Mouse (Mus musculus) MEL (cell line): Measurements from ENCODE around the gene Dock4.

Source experiments
- CTCF ChIP-seq, 3 experiments: IDR thresholded peaks in 2 of 3; conservative IDR thresholded peaks in 1 of 3; 2 replicates each; pipeline ENCODE4 v1.5.1; 2011 to 2012; ENCODE audit warnings: low read length in 3 of 3, low read depth in 2 of 3, mild to moderate bottlenecking in 2 of 3, improper control_type of control experiment in 1 of 3, inconsistent platforms in 1 of 3, mixed read lengths in 1 of 3, moderate library complexity in 1 of 3; ENCODE audit not compliant: control insufficient read depth in 1 of 3, insufficient read depth in 1 of 3, poor library complexity in 1 of 3, severe bottlenecking in 1 of 3
- GABPA ChIP-seq: IDR thresholded peaks from 2 replicates; pipeline ENCODE4 v1.6.1; 2012; ENCODE audit warnings: low read depth, mild to moderate bottlenecking, inconsistent platforms, low read length, improper control_type of control experiment, moderate library complexity
- GATA1 ChIP-seq: IDR thresholded peaks from 2 replicates; pipeline ENCODE4 v1.6.1; 2011; ENCODE audit warnings: low read depth, low read length, improper control_type of control experiment
- KAT2A ChIP-seq: conservative IDR thresholded peaks from 2 replicates; pipeline ENCODE4 v1.6.1; 2012; ENCODE audit warnings: low read depth, low read length, improper control_type of control experiment, inconsistent platforms
- MAX ChIP-seq: IDR thresholded peaks from 2 replicates; pipeline ENCODE4 v1.6.1; 2011; ENCODE audit warnings: low read length, improper control_type of control experiment
- SMC3 ChIP-seq: IDR thresholded peaks from 2 replicates; pipeline ENCODE4 v1.6.1; 2011; ENCODE audit warnings: low read depth, low read length, improper control_type of control experiment
- TBP ChIP-seq: IDR thresholded peaks from 2 replicates; pipeline ENCODE4 v1.8.0; 2011; ENCODE audit warnings: low read depth, low read length, improper control_type of control experiment
- ZNF384 ChIP-seq: IDR thresholded peaks from 2 replicates; pipeline ENCODE4 v1.6.1; 2012; ENCODE audit warnings: low read depth, mild to moderate bottlenecking, inconsistent platforms, low read length, improper control_type of control experiment

DNA sequence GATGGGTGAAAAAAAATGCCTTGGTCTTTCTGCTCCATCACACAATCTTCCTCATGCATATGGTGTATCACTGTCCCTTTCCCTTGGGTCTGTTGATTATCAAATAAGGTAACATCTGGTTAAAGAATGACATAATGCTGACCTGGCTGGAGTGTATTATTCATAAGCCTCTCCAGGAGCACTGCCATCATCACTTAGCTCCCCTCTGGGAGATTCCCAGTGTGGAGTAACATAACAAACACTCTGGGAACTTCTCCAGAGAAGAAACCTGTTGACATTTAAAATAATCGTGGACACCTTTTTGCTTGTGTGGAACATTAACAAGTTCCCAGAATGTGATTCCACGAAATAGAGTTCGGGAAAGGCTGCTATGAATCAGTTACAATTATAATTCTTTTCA lies 128.3 kb downstream of the Dock4 start:
- TF ChIP-seq SMC3, result no peak
- no peak for TF ChIP-seq KAT2A
- no peak for TF ChIP-seq CTCF (IDR thresholded peaks at IDR 0.05 in 2 of 3, conservative IDR thresholded peaks at IDR 0.05 in 1 of 3; ENCODE audit: control insufficient read depth in 1 of 3, insufficient read depth in 1 of 3, low read depth in 2 of 3, low read length in 3 of 3, poor library complexity in 1 of 3, severe bottlenecking in 1 of 3)
- TF ChIP-seq TBP, result no peak
- TF ChIP-seq GATA1, result no peak
- TF ChIP-seq ZNF384, result no peak
- no peak for TF ChIP-seq GABPA
- no peak for TF ChIP-seq MAX
